Mouse (Mus musculus) bone marrow, adult 2 months (tissue): ENCODE data around the gene Pcif1.
"Not testable (repeated sequence)": the region's sequence is repeated elsewhere in the genome, so short reads cannot be mapped to it uniquely, and the experiment has no call there.

Source experiments
- CTCF ChIP-seq: fragments of 200-500 bp; IDR thresholded peaks from 2 replicates; pipeline ENCODE4 v1.5.1; 2011; ENCODE audit warnings: low read length, control low read depth; ENCODE audit not compliant: control insufficient read depth, insufficient read depth
- POLR2A ChIP-seq: fragments of 200-500 bp; IDR thresholded peaks from 2 replicates; pipeline ENCODE4 v1.6.1; 2011; ENCODE audit warnings: low read depth, mild to moderate bottlenecking, control low read depth, low read length, borderline replicate concordance; ENCODE audit not compliant: control insufficient read depth

- not testable (repeated sequence) for TF ChIP-seq CTCF, POLR2A
Observed at GRCm38 (mm10) chr2:164863411-164863810, 15.7 kb upstream of the Pcif1 start.
